Mouse (Mus musculus) heart, adult 2 months (tissue): ENCODE measurements at regions not wholly inside any gene's neighbourhood (a gene's known extent, or its start where the extent isn't known, plus 50 kb on each side); places are given as distances from the start of the nearest gene placed in this dataset.

Experiments used
- CTCF ChIP-seq: fragments of 200-600 bp; IDR thresholded peaks from 2 replicates; pipeline ENCODE4 v1.8.1; 2022; ENCODE audit warnings: antibody characterized with exemption, mild to moderate bottlenecking, moderate library complexity
- POLR2A ChIP-seq: fragments of 200-500 bp; IDR thresholded peaks from 2 replicates; pipeline ENCODE4 v1.6.1; 2011; ENCODE audit warnings: mild to moderate bottlenecking, low read depth, low read length, control low read depth; ENCODE audit not compliant: insufficient read depth

DNA sequence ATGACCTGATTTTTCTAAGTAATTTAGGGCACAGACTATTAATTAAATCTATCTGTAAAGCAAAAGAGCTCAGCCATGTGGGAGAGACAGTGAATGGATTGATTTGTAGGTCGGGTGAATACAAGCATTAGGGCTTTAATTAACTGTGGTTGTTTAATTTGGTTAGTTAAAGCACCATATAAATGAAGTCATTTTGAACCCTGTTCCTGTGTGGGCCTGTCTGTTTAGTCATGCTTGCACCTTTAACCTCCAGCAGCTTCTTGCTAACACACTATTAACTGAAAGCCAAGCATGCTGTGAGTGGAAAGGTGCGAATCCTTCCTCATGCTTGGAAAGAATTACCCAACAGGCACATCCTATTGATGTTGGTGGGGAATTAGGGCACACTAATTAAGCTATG is 425.3 kb downstream of the Bckdhb start:
- no peak for TF ChIP-seq CTCF
- TF ChIP-seq POLR2A: no peak
